Mouse (Mus musculus): ENCODE results near the gene Olfr1238.

Olfr1238 gene

GRCm38 (mm10) chr2:89409576-89409975 lies at the start of gene Olfr1238:
Gene Olfr1238 (minus strand): TSS chr2:89409676.
- in situ Hi-C loops (cut with MseI, MboI): no loop called here

GRCm38 (mm10) chr2:89442900-89443299 lies 33.4 kb upstream of the Olfr1238 start, which contains the start of gene Olfr1240:
Gene Olfr1240 (minus strand): TSS chr2:89443000.
- in situ Hi-C loops (cut with MseI, MboI): no loop called here

DNA sequence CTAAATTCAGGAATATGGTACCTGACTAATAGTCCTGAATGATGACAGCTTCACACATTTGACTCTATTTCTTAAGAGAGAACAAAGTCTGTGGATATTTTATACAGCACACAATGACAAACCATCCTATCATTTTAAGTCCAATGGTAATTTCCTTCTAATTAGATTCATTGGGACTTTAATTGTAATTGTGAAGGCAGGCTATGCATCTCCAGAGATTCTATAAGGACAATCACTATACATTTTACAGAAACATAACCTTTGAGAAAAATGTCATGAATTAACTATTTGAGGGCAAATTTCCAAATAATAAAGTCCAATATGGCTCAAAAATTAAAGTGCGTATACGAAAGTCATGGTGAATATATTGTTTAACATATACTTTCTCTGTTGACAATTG lies 10.8 kb upstream of the Olfr1238 start, which contains the start of gene Olfr1239:
Olfr1239 (minus strand) TSS at position 101 of the 400 bp plus-strand sequence.
- in situ Hi-C loops (cut with MseI, MboI): no loop called here

DNA sequence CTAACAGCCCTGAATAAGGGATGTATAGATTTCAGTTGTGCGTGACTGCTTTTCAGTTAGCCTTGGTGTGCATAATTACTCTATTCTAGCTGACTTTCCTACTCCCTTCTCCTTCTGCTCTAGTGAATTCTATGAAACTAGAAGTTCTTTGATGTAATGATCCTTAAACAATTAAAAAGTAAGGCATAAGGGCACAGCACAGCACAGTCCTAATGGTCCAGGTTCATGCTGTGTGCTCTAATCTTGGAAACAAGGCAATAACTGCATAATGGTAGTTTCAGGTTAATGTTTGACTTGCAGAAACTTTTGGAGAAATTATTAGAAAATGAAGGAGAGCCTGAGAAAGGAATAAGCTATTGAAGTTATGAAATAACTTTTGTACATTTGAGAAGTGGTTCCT lies 5.1 kb upstream of the Olfr1238 start:
- in situ Hi-C loops (cut with MseI, MboI): no loop called here

DNA sequence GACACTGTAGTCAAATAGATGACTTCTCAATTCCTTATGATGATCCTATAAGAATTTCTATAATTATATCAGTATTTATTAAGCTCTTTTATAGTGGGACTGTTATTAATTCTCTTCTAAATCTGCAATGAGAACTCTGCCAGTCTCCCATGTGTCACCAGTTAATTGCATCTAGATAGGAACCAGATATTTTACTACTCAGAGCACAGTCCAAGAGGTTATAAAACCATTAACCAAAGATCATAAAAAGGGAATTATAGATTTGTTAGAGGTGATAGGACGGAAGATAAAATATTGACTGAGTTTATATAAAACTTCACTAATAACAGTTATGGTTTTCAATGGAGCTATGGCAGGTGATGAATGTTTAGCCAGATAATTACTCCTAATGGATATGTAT lies 8.6 kb downstream of the Olfr1238 start:
- in situ Hi-C loops (cut with MseI, MboI): no loop called here

DNA sequence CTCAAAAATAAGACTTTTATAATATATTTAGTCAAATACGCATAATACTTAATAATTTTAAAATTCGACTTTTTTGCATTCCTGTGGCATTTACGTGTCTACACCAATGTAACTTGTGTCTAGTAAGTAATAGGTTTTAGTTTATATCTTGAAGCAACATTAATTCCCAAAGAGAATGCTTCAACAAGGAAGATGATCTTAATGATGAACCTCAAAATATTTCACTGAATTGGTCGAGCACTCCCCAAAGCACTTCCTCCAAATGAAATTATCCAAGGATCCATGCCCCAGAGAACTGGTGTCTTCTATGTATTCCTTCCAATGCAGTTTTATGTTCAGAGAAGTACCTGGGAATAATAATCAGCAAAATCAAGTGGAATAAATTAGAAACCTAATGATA lies 44.7 kb downstream of the Olfr1238 start, which contains the start of gene Olfr1234:
Olfr1234 (minus strand) TSS at position 101 of the 400 bp plus-strand sequence.
- in situ Hi-C loops (cut with MseI, MboI): no loop called here

All from mouse trophoblast stem cell (cell line).